ENCODE assay signal across 8 mouse cellular contexts in genomic region chr12:80230111-80230700, GRCm38 (mm10). TPM values are rescaled to one million over a fixed set of nuclear protein-coding genes. Genes with fewer than 3 reads are reported as not detected.
DNase-seq lines count a peak whose midpoint lies in the region; ATAC-seq and TF ChIP-seq lines count a peak whose summit lies in the region.

No protein-coding gene starts in this region.

- H3K4me2 ChIP-seq in lung, embryonic 16.5 days (ENCODE audit: low read depth, low read length), result peak overlapping the region; percentile 51

- H3K4me3 ChIP-seq in cerebellum, adult 2 months (replicated peaks; ENCODE audit: insufficient read depth, low read depth, low read length), result no peak overlapping the region
- H3K4me3 ChIP-seq in lung, embryonic 16.5 days (ENCODE audit: low read length), result peak overlapping the region; percentile 12; the same call in 1 of the 2 replicates

- peak; percentile 89 for DNase-seq in MN1 (ENCODE audit: low spot score)
- DNase-seq in cerebellum, adult 2 months, result peak; percentile 52 to 63
- DNase-seq in forelimb bud, embryonic 11.5 days (ENCODE audit: low read depth, low spot score), result peak; percentile 84
- DNase-seq in heart, postnatal 4 days, result peak; percentile 91
- DNase-seq in layer of hippocampus, adult 8-10 months (ENCODE audit: low spot score in 2 of 2), result peak; percentile 37 to 48
- DNase-seq in retina, postnatal 1 day, result peak; percentile 63
- DNase-seq in B cell, adult 2 months, result no peak

- H3K9me3 ChIP-seq in lung, embryonic 16.5 days (ENCODE audit: control insufficient read depth, low read length), result peaks cover 5% of the 10 kb centered on the region; the same call in 1 of the 2 replicates

- peaks cover 16% of the 10 kb centered on the region for H3K4me1 ChIP-seq in cerebellum, adult 2 months (ENCODE audit: control insufficient read depth, insufficient read depth, low read length)
- peaks cover 73% of the 10 kb centered on the region for H3K4me1 ChIP-seq in lung, embryonic 16.5 days (replicated peaks; ENCODE audit: control insufficient read depth, insufficient read depth, low read length)

- peaks cover 3% of the 10 kb centered on the region for H3K36me3 ChIP-seq in lung, embryonic 16.5 days (ENCODE audit: control insufficient read depth, insufficient read depth, low read length)

- 13% methylated on average over 10 of the region's 10 CpGs for WGBS in cerebellum, adult 2 months
- WGBS in lung, embryonic 16.5 days, result 3% methylated on average over 10 of the region's 10 CpGs

- no peaks in the 10 kb centered on the region for H3K27me3 ChIP-seq in cerebellum, adult 2 months (ENCODE audit: control insufficient read depth, insufficient read depth, low read length)
- H3K27me3 ChIP-seq in lung, embryonic 16.5 days (ENCODE audit: control insufficient read depth, insufficient read depth, low read depth, low read length), result no peaks in the 10 kb centered on the region

- H3K9ac ChIP-seq in lung, embryonic 16.5 days (ENCODE audit: low read length), result peak overlapping the region; percentile 42

- ATAC-seq in lung, embryonic 16.5 days (ENCODE audit: low read depth), result peak; percentile 93

- H3K27ac ChIP-seq in cerebellum, adult 2 months (ENCODE audit: insufficient read depth, low read length), result no peak overlapping the region
- peak overlapping the region; percentile 95 for H3K27ac ChIP-seq in lung, embryonic 16.5 days (ENCODE audit: low read length)

- no peak for TF ChIP-seq POLR2A in cerebellum, adult 2 months (IDR thresholded peaks at IDR 0.05; ENCODE audit: borderline replicate concordance, insufficient read depth, low read length)

- TF ChIP-seq CTCF in cerebellum, adult 2 months (IDR thresholded peaks at IDR 0.05; ENCODE audit: borderline replicate concordance, insufficient read depth, low read depth, low read length), result no peak

RNA-seq across cellular contexts. Expression of gene Actn1, which starts 30.0 kb away (rescaled TPM):
- 30.0 and 35.4 TPM in 2 replicates for polyA plus RNA-seq in cerebellum, adult 2 months (2012; rRNA removed)
- total RNA-seq in heart, postnatal 4 days (2021), result 100 to 1,000 TPM; 114 to 116 TPM
- 100 to 1,000 TPM in 1 of 4 experiments, 10 to 100 TPM in 3; 79.9 to 104 (median 90.3) TPM for total RNA-seq in layer of hippocampus, adult 8-10 months (2022)
- 49.2 and 49.9 TPM in 2 replicates for polyA plus RNA-seq in lung, embryonic 16.5 days (2015; fragmentation: Nextera tagmentation; extraction: Ambion mirVana)

Comparison
In these comparisons a context has a peak if more than half of its experiments do, and no peak if none do; other contexts are left out.
1. DNase-seq: peak in MN1 (single experiment), cerebellum, adult 2 months (2 of 2), forelimb bud, embryonic 11.5 days (single experiment), heart, postnatal 4 days (single experiment), layer of hippocampus, adult 8-10 months (2 of 2) and retina, postnatal 1 day (single experiment); none in B cell, adult 2 months (0 of 2).